Mouse (Mus musculus) embryonic facial prominence, embryonic 14.5 days (tissue): Measurements from ENCODE around the gene Actr1a. TPM values are rescaled to one million over a fixed set of nuclear protein-coding genes. Genes with fewer than 3 reads are reported as not detected.

Source experiments
- ATAC-seq: fragments of 200-750 bp; cut with Nextera tagmentation; 2 replicates; pipeline ENCODE4 v1.8.0; 2017; ENCODE audit warnings: low read depth, moderate number of reproducible peaks, moderate TSS enrichment
- DNase-seq: peaks from one replicate; pipeline ENCODE4 v3.0.0-alpha.2; 2015; ENCODE audit warnings: low spot score
- H3K27ac ChIP-seq: fragments of 300-500 bp; sonication (generic); replicated peaks from 2 replicates; pipeline ENCODE4 v1.5.1; 2014; ENCODE audit warnings: low read depth, mild to moderate bottlenecking, low read length, moderate library complexity
- H3K27me3 ChIP-seq: fragments of 300-500 bp; sonication (generic); replicated peaks from 2 replicates; pipeline ENCODE4 v1.6.1; 2014; ENCODE audit warnings: low read length; ENCODE audit not compliant: control insufficient read depth, insufficient read depth
- H3K36me3 ChIP-seq: fragments of 300-500 bp; sonication (generic); 2 replicates; pipeline ENCODE4 v1.6.1; 2014; ENCODE audit warnings: low read length, mixed read lengths; ENCODE audit not compliant: control insufficient read depth, insufficient read depth
- H3K4me1 ChIP-seq: fragments of 300-500 bp; sonication (generic); 2 replicates; pipeline ENCODE4 v1.6.1; 2014; ENCODE audit warnings: antibody characterized with exemption, low read length; ENCODE audit not compliant: control insufficient read depth, insufficient read depth
- H3K4me2 ChIP-seq: fragments of 300-500 bp; sonication (generic); 2 replicates; pipeline ENCODE4 v1.6.1; 2014; ENCODE audit warnings: low read depth, mild to moderate bottlenecking, low read length, moderate library complexity, mixed read lengths
- H3K4me3 ChIP-seq: fragments of 300-500 bp; sonication (generic); 2 replicates; pipeline ENCODE4 v1.5.1; 2014; ENCODE audit warnings: low read depth, mild to moderate bottlenecking, low read length
- H3K9ac ChIP-seq: fragments of 300-500 bp; sonication (generic); 2 replicates; pipeline ENCODE4 v1.6.1; 2014; ENCODE audit warnings: low read depth, mild to moderate bottlenecking, low read length, moderate library complexity, mixed read lengths
- H3K9me3 ChIP-seq: fragments of 300-500 bp; sonication (generic); 2 replicates; pipeline ENCODE4 v1.6.1; 2016; ENCODE audit warnings: low read length; ENCODE audit not compliant: control insufficient read depth
- WGBS: fragments of 180-500 bp; shearing (Covaris S2); extraction: QIAGEN DNeasy Blood & Tissue Kit; methylation state at CpG from one replicate; pipeline ENCODE4 v1.1.7; 2014; 5-methylcytosine and 5-hydroxymethylcytosine counted together
- polyA plus RNA-seq: library from polyadenylated mRNA; unstranded; fragments of >200 nt; fragmentation: Nextera tagmentation; extraction: Ambion mirVana; gene quantifications from 2 replicates; pipeline ENCODE4 v1.2.1, GENCODE M21; 2014

Actr1a gene
- polyA plus RNA-seq, 1 experiment from 2014 or later, result 137 TPM

DNA sequence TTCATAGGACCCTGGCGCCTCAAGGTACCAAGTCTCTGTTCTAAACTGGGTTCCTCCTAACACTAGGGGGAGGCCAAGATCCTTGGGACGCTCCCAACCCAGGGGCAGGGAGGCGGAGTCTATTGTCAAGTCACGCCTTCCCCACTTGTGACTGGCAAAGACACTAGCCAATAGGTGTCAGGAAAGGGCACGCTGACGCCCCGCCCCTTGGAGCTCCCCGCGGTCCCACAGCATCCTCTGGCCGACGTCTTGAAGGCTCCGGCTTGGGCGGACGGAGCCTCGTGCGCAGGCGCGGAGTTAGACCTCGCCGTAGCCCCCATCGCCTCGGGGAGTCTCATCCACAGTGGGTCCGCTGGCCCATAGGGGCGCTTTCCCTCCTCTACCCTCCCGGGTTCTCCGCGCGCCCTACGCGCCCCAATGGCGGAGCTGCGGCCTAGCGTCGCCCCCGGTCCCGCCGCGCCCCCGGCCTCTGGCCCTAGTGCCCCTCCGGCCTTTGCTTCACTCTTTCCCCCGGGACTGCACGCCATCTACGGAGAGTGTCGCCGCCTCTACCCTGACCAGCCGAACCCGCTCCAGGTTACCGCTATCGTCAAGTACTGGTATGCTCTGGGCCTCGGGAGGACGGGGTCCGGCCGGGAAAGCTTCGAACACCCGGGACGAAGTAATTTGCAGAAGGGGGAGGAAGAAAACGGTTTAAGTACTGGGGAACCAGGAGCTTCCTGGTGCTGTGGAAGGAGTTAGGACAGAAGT is 1.3 kb upstream of the Actr1a start, which contains the start of gene Sufu:
Gene Sufu, plus strand, starts transcription at position 211 of the 750 bp plus-strand sequence.
- H3K9me3 ChIP-seq, result no peaks in the 10 kb centered on the region
- H3K4me3 ChIP-seq, result peak within 1 kb of the TSS; percentile 93
- peaks cover 33% of the 10 kb centered on the region for H3K4me1 ChIP-seq
- DNase-seq (peak; percentile 99), ATAC-seq (peak; percentile 90)
- peak within 1 kb of the TSS; percentile 88 for H3K27ac ChIP-seq
- under 1% methylated on average over 37 of the region's 57 CpGs for WGBS
- H3K9ac ChIP-seq, result peak within 1 kb of the TSS; percentile 86
- no peaks in the 10 kb centered on the region for H3K27me3 ChIP-seq
- peaks cover 12% of the 10 kb centered on the region for H3K36me3 ChIP-seq
- H3K4me2 ChIP-seq, result peak within 1 kb of the TSS; percentile 93

GRCm38 (mm10) chr19:46396109-46396508 is 561 bp upstream of the Actr1a start:
- no peak overlapping the region for H3K27ac ChIP-seq
- peak overlapping the region; percentile 86; the same call in 1 of the 2 replicates for H3K9ac ChIP-seq
- H3K4me2 ChIP-seq, result peak overlapping the region; percentile 93
- peak overlapping the region; percentile 80 for H3K4me3 ChIP-seq
- 10% methylated on average over 8 of the region's 8 CpGs for WGBS
- no peaks in the 10 kb centered on the region for H3K9me3 ChIP-seq
- peaks cover 33% of the 10 kb centered on the region for H3K4me1 ChIP-seq
- no peak for ATAC-seq
- no peak for DNase-seq
- peaks cover 14% of the 10 kb centered on the region for H3K36me3 ChIP-seq
- H3K27me3 ChIP-seq, result no peaks in the 10 kb centered on the region

GRCm38 (mm10) chr19:46394712-46395108 is 838 bp downstream of the Actr1a start:
- no peak for ATAC-seq
- 8% methylated on average over 10 of the region's 10 CpGs for WGBS
- H3K4me1 ChIP-seq, result peaks cover 25% of the 10 kb centered on the region

DNA sequence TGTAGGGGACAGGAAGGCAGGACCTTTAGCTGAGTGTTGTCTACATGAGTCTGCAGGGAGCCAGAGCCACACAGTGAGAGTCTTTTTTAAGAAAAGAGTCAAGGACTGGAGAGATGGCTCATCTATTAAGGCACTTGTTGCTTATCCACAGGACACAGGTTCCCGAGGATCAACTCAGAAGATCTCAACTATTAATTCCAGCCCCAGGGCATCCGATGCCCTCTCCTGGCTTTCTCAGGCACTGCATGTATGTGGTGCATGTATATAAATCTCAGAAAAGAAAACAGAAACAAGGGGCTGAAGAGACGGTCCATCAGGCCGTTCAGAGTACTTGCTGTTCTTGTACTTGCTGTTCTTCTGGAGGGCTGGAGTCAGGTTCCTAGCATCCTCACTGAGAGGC is 3.5 kb downstream of the Actr1a start:
- Histone ChIP-seq H3K9ac (no peak overlapping the region), H3K9me3 (no peaks in the 10 kb centered on the region), H3K4me1 (peaks cover 9% of the 10 kb centered on the region), H3K4me3 (no peak overlapping the region), H3K27ac (no peak overlapping the region), H3K36me3 (peaks cover 9% of the 10 kb centered on the region; the same call in 1 of the 2 replicates), H3K4me2 (no peak overlapping the region), H3K27me3 (no peaks in the 10 kb centered on the region)
- DNase-seq (no peak), ATAC-seq (no peak)
- 47% methylated on average over 4 of the region's 4 CpGs for WGBS

More at GRCm38 (mm10) chr19:46394712-46395108, 838 bp downstream of the Actr1a start:
- Histone ChIP-seq H3K27me3 (no peaks in the 10 kb centered on the region), H3K4me3 (peak overlapping the region; percentile 80), H3K36me3 (peaks cover 7% of the 10 kb centered on the region; the same call in 1 of the 2 replicates), H3K9me3 (no peaks in the 10 kb centered on the region), H3K4me2 (peak overlapping the region; percentile 93), H3K9ac (peak overlapping the region; percentile 60), H3K27ac (no peak overlapping the region)
- no peak for DNase-seq

DNA sequence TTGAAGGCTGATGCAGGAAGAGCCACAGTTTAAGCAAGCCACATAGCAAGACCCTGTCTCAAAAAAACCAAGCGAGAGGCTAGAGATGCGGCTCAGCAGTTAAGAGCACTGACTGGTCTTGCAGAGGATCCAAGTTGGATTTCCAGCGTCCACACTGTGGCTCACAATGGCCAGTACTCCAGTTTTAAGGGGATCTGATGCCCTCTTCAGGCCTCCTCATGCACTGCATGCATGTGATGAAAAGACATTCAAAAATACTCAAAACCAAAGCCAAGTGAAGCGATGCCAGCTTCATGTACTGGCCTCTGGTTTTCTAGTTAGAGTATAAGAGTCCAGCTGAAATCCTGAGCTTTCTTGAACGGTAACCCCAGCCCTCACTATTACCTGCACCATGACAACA is 5.7 kb downstream of the Actr1a start:
- H3K4me2 ChIP-seq, result no peak overlapping the region
- no peaks in the 10 kb centered on the region for H3K27me3 ChIP-seq
- H3K4me1 ChIP-seq, result peaks cover 9% of the 10 kb centered on the region
- no peak overlapping the region for H3K4me3 ChIP-seq
- H3K9ac ChIP-seq, result no peak overlapping the region
- 85% methylated on average over 5 of the region's 5 CpGs for WGBS
- ATAC-seq (no peak), DNase-seq (no peak)
- H3K36me3 ChIP-seq, result peaks cover 26% of the 10 kb centered on the region
- H3K9me3 ChIP-seq, result no peaks in the 10 kb centered on the region
- no peak overlapping the region for H3K27ac ChIP-seq

- Histone ChIP-seq H3K27me3 (no peaks in the 10 kb centered on the region), H3K4me1 (no peaks in the 10 kb centered on the region), H3K4me3 (no peak overlapping the region), H3K36me3 (peaks cover 94% of the 10 kb centered on the region), H3K4me2 (no peak overlapping the region), H3K9me3 (no peaks in the 10 kb centered on the region), H3K9ac (no peak overlapping the region), H3K27ac (no peak overlapping the region)
- WGBS, result 87% methylated on average over 9 of the region's 9 CpGs
- ATAC-seq, result no peak
- no peak for DNase-seq
These were observed 13.3 kb downstream of the Actr1a start for GRCm38 (mm10) chr19:46382275-46382674.

- Histone ChIP-seq H3K27me3 (no peaks in the 10 kb centered on the region), H3K27ac (no peak overlapping the region), H3K36me3 (peaks cover 48% of the 10 kb centered on the region), H3K9me3 (no peaks in the 10 kb centered on the region), H3K4me1 (no peaks in the 10 kb centered on the region), H3K4me3 (no peak overlapping the region), H3K4me2 (no peak overlapping the region), H3K9ac (no peak overlapping the region)
- DNase-seq (no peak), ATAC-seq (no peak)
- WGBS, result 51% methylated on average over 4 of the region's 4 CpGs
These were observed 19.7 kb downstream of the Actr1a start for GRCm38 (mm10) chr19:46375891-46376290.

DNA sequence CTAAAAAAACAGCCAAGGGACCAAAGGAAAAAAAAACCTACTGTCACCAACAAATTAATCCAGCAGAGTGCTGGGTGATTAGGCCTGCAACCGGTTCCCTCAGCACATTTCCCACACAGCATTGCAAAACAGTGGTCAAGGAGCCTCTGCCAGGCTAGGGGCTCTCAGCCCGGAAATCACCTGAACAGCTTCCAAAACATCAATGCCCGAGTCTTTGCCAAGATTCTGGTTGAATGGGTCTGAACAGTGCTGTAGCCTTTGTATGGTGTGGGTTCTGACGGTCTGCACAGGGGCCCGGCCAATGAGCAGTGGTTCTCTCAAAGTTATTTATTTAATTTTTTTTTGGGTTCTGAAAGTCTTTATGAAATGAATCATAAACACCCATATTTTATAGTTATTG is 20.1 kb downstream of the Actr1a start:
- H3K4me3 ChIP-seq, result no peak overlapping the region
- no peak for DNase-seq
- 57% methylated on average over 5 of the region's 5 CpGs for WGBS
- H3K9me3 ChIP-seq, result no peaks in the 10 kb centered on the region
- no peak overlapping the region for H3K9ac ChIP-seq
- no peaks in the 10 kb centered on the region for H3K27me3 ChIP-seq
- no peak for ATAC-seq
- H3K4me1 ChIP-seq, result no peaks in the 10 kb centered on the region
- H3K36me3 ChIP-seq, result peaks cover 44% of the 10 kb centered on the region
- no peak overlapping the region for H3K27ac ChIP-seq
- H3K4me2 ChIP-seq, result no peak overlapping the region
